Mouse (Mus musculus): ENCODE results near the gene March9.

GRCm38 (mm10) chr10:127099868-127100267 is 39.9 kb upstream of the March9 start:
- TF ChIP-seq POLR2A (IDR thresholded peaks at IDR 0.05; ENCODE audit: borderline replicate concordance, extremely low read depth, low read depth, low read length) (no peak), CTCF (IDR thresholded peaks at IDR 0.05; ENCODE audit: insufficient read depth, low read length) (no peak)
